Mouse (Mus musculus): ENCODE results near the gene Rrp36. TPM values are rescaled to one million over a fixed set of nuclear protein-coding genes. Genes with fewer than 3 reads are reported as not detected.

Rrp36 gene
- polyA plus RNA-seq, 1 experiment from 2014 or later = 54.2 TPM

- Histone ChIP-seq H3K4me2 (replicated peaks) (peak within 1 kb of the TSS; percentile 92), H3K9ac (peak within 1 kb of the TSS; percentile 82), H3K27me3 (no peaks in the 10 kb centered on the region), H3K9me3 (replicated peaks) (no peaks in the 10 kb centered on the region), H3K4me1 (peaks cover 24% of the 10 kb centered on the region), H3K36me3 (peaks cover 63% of the 10 kb centered on the region), H3K27ac (peak within 1 kb of the TSS; percentile 80), H3K4me3 (peak within 1 kb of the TSS; percentile 50)
- peak; percentile 97 for ATAC-seq (ENCODE audit: low FRiP score)
- 0% methylated on average over 49 of the region's 49 CpGs for WGBS
Observed at GRCm38 (mm10) chr17:46680760-46681373, 6.7 kb upstream of the Rrp36 start, which contains the start of gene Klhdc3. Gene Klhdc3 (minus strand): TSS chr17:46680914.

- Histone ChIP-seq H3K27me3 (no peaks in the 10 kb centered on the region), H3K4me2 (replicated peaks) (peak overlapping the region; percentile 92), H3K27ac (peak overlapping the region; percentile 78), H3K4me1 (peaks cover 25% of the 10 kb centered on the region), H3K9ac (peak overlapping the region; percentile 82), H3K9me3 (replicated peaks) (no peaks in the 10 kb centered on the region), H3K36me3 (peaks cover 62% of the 10 kb centered on the region), H3K4me3 (peak overlapping the region; percentile 50)
- no peak; the same call in 1 of the 2 replicates for ATAC-seq (ENCODE audit: low FRiP score)
- WGBS = 1% methylated on average over 34 of the region's 34 CpGs
Observed at GRCm38 (mm10) chr17:46679843-46680759, 5.9 kb upstream of the Rrp36 start.

- H3K4me3 ChIP-seq = peak overlapping the region; percentile 50
- peak overlapping the region; percentile 82 for H3K9ac ChIP-seq
- WGBS = 67% methylated on average over 9 of the region's 9 CpGs
- no peaks in the 10 kb centered on the region for H3K27me3 ChIP-seq
- H3K36me3 ChIP-seq = peaks cover 57% of the 10 kb centered on the region
- no peak for ATAC-seq (ENCODE audit: low FRiP score)
- no peak overlapping the region for H3K27ac ChIP-seq
- H3K9me3 ChIP-seq (replicated peaks) = no peaks in the 10 kb centered on the region
- H3K4me2 ChIP-seq (replicated peaks) = peak overlapping the region; percentile 92
- peaks cover 33% of the 10 kb centered on the region for H3K4me1 ChIP-seq
Observed at GRCm38 (mm10) chr17:46678911-46679310, 4.8 kb upstream of the Rrp36 start.

GRCm38 (mm10) chr17:46678416-46678815 lies 4.3 kb upstream of the Rrp36 start, which contains the start of gene Mea1:
Gene Mea1 (plus strand): TSS chr17:46678793.
- ATAC-seq (ENCODE audit: low FRiP score) = no peak
- Histone ChIP-seq H3K27ac (peak within 1 kb of the TSS; percentile 30; the same call in 1 of the 2 replicates), H3K4me3 (peak within 1 kb of the TSS; percentile 50), H3K27me3 (no peaks in the 10 kb centered on the region), H3K9me3 (replicated peaks) (no peaks in the 10 kb centered on the region), H3K9ac (peak within 1 kb of the TSS; percentile 82), H3K4me1 (peaks cover 37% of the 10 kb centered on the region), H3K4me2 (replicated peaks) (peak within 1 kb of the TSS; percentile 92), H3K36me3 (peaks cover 52% of the 10 kb centered on the region)
- WGBS = 96% methylated on average over 8 of the region's 9 CpGs

- Histone ChIP-seq H3K4me3 (peak overlapping the region; percentile 89), H3K27ac (peak overlapping the region; percentile 80), H3K27me3 (no peaks in the 10 kb centered on the region), H3K4me1 (peaks cover 35% of the 10 kb centered on the region), H3K9me3 (replicated peaks) (no peaks in the 10 kb centered on the region), H3K36me3 (peaks cover 55% of the 10 kb centered on the region), H3K9ac (peak overlapping the region; percentile 76), H3K4me2 (replicated peaks) (peak overlapping the region; percentile 92)
- peak; percentile 44 for ATAC-seq (ENCODE audit: low FRiP score)
- 12% methylated on average over 15 of the region's 15 CpGs for WGBS
Observed at GRCm38 (mm10) chr17:46674530-46675283, 555 bp upstream of the Rrp36 start.

GRCm38 (mm10) chr17:46669911-46670310 lies 4.2 kb downstream of the Rrp36 start:
- Histone ChIP-seq H3K27ac (no peak overlapping the region), H3K4me1 (peaks cover 17% of the 10 kb centered on the region), H3K36me3 (peaks cover 57% of the 10 kb centered on the region), H3K4me2 (replicated peaks) (no peak overlapping the region), H3K9ac (no peak overlapping the region), H3K27me3 (no peaks in the 10 kb centered on the region), H3K4me3 (no peak overlapping the region), H3K9me3 (replicated peaks) (no peaks in the 10 kb centered on the region)
- no peak for ATAC-seq (ENCODE audit: low FRiP score)
- WGBS = 95% methylated on average over 10 of the region's 10 CpGs

- H3K9me3 ChIP-seq (replicated peaks) = no peaks in the 10 kb centered on the region
- no peak overlapping the region for H3K4me3 ChIP-seq
- peaks cover 73% of the 10 kb centered on the region for H3K36me3 ChIP-seq
- H3K4me1 ChIP-seq = no peaks in the 10 kb centered on the region
- H3K27ac ChIP-seq = no peak overlapping the region
- 90% methylated on average over 16 of the region's 16 CpGs for WGBS
- no peaks in the 10 kb centered on the region for H3K27me3 ChIP-seq
- no peak overlapping the region for H3K4me2 ChIP-seq (replicated peaks)
- ATAC-seq (ENCODE audit: low FRiP score) = no peak
- H3K9ac ChIP-seq = no peak overlapping the region
Observed at GRCm38 (mm10) chr17:46667712-46668111, 6.4 kb downstream of the Rrp36 start.

- H3K36me3 ChIP-seq = peaks cover 94% of the 10 kb centered on the region
- H3K9me3 ChIP-seq (replicated peaks) = no peaks in the 10 kb centered on the region
- no peak overlapping the region for H3K9ac ChIP-seq
- H3K27me3 ChIP-seq = no peaks in the 10 kb centered on the region
- H3K4me1 ChIP-seq = no peaks in the 10 kb centered on the region
- H3K4me3 ChIP-seq = no peak overlapping the region
- H3K4me2 ChIP-seq (replicated peaks) = no peak overlapping the region
- no peak for ATAC-seq (ENCODE audit: low FRiP score)
- 100% methylated on average over 5 of the region's 5 CpGs for WGBS
- no peak overlapping the region for H3K27ac ChIP-seq
Observed at GRCm38 (mm10) chr17:46662730-46663129, 11.4 kb downstream of the Rrp36 start.

- Histone ChIP-seq H3K4me1 (no peaks in the 10 kb centered on the region), H3K4me2 (replicated peaks) (no peak overlapping the region), H3K4me3 (no peak overlapping the region), H3K36me3 (peaks cover 98% of the 10 kb centered on the region), H3K9me3 (replicated peaks) (no peaks in the 10 kb centered on the region), H3K27me3 (no peaks in the 10 kb centered on the region), H3K9ac (no peak overlapping the region), H3K27ac (no peak overlapping the region)
- 89% methylated on average over 12 of the region's 12 CpGs for WGBS
- no peak for ATAC-seq (ENCODE audit: low FRiP score)
Observed at GRCm38 (mm10) chr17:46661981-46662380, 12.2 kb downstream of the Rrp36 start.

GRCm38 (mm10) chr17:46661351-46661750 lies 12.8 kb downstream of the Rrp36 start:
- Histone ChIP-seq H3K4me3 (no peak overlapping the region), H3K27me3 (no peaks in the 10 kb centered on the region), H3K9me3 (replicated peaks) (no peaks in the 10 kb centered on the region), H3K27ac (no peak overlapping the region), H3K36me3 (peaks cover 98% of the 10 kb centered on the region), H3K4me2 (replicated peaks) (no peak overlapping the region), H3K9ac (no peak overlapping the region), H3K4me1 (no peaks in the 10 kb centered on the region)
- 92% methylated on average over 9 of the region's 9 CpGs for WGBS
- ATAC-seq (ENCODE audit: low FRiP score) = no peak

GRCm38 (mm10) chr17:46656054-46656453 lies 18.1 kb downstream of the Rrp36 start:
- no peaks in the 10 kb centered on the region for H3K27me3 ChIP-seq
- no peak overlapping the region for H3K27ac ChIP-seq
- H3K9me3 ChIP-seq (replicated peaks) = no peaks in the 10 kb centered on the region
- peaks cover 79% of the 10 kb centered on the region for H3K36me3 ChIP-seq
- no peak overlapping the region for H3K9ac ChIP-seq
- no peak overlapping the region for H3K4me2 ChIP-seq (replicated peaks)
- no peak for ATAC-seq (ENCODE audit: low FRiP score)
- no peak overlapping the region for H3K4me3 ChIP-seq
- H3K4me1 ChIP-seq = peaks cover 20% of the 10 kb centered on the region
- 87% methylated on average over 6 of the region's 6 CpGs for WGBS
